Mouse (Mus musculus) olfactory bulb, adult 2 months (tissue): ENCODE results near the gene Rps3a1. TPM values are rescaled to one million over a fixed set of nuclear protein-coding genes. Genes with fewer than 3 reads are reported as not detected.
A peak's percentile ranks its signal among the peaks of the same experiment; 100 is the strongest.

Source experiments
- H3K27ac ChIP-seq: fragments of 200-500 bp; 2 replicates; pipeline ENCODE4 v1.5.1; 2012; ENCODE audit warnings: low read depth, low read length; ENCODE audit not compliant: insufficient read depth
- H3K4me1 ChIP-seq: fragments of 200-500 bp; 2 replicates; pipeline ENCODE4 v1.6.1; 2012; ENCODE audit warnings: low read length; ENCODE audit not compliant: control insufficient read depth, insufficient read depth
- H3K4me3 ChIP-seq: fragments of 200-500 bp; 2 replicates; pipeline ENCODE4 v1.5.1; 2012; ENCODE audit warnings: mild to moderate bottlenecking, low read depth, low read length, moderate library complexity; ENCODE audit not compliant: insufficient read depth
- CTCF ChIP-seq: fragments of 200-500 bp; IDR thresholded peaks from 2 replicates; pipeline ENCODE4 v1.5.1; 2012; ENCODE audit warnings: low read depth, mild to moderate bottlenecking, low read length, moderate library complexity; ENCODE audit not compliant: insufficient read depth
- POLR2A ChIP-seq: fragments of 200-500 bp; IDR thresholded peaks from 2 replicates; pipeline ENCODE4 v1.6.1; 2012; ENCODE audit warnings: mild to moderate bottlenecking, low read depth, low read length, moderate library complexity; ENCODE audit not compliant: insufficient read depth
- WGBS: fragments of 180-500 bp; shearing (Covaris S2); methylation state at CpG from one replicate; pipeline ENCODE4 v1.1.7; 2018; 5-methylcytosine and 5-hydroxymethylcytosine counted together
- polyA plus RNA-seq: library from polyadenylated mRNA; stranded (reverse); fragments of >200 nt; gene quantifications from 2 replicates; pipeline ENCODE4 v1.2.4, GENCODE M21; 2012; ENCODE audit warnings: low replicate concordance; ENCODE audit not compliant: missing spikeins, insufficient read depth, insufficient read length

Rps3a1 gene
- polyA plus RNA-seq, 1 experiment = 1,303 TPM

DNA sequence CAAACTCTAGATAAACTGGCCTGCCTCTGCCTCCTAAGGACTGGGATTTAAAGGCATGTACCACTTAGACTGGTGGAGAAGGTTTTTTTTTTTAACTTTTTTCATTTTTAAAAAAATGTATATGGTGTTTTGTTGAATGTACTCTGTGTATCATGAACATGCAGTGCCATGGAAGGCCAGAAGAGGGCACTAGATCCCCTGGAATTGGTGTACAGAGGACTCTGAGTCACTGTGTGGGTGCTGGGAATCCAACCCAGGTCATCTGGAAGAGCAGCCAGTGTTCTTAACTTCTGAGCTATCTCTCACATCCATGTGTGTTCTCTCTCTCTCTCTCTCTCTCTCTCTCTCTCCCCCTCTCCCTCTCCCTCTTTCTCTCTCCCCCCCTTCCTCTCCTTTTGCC, 20.3 kb downstream of the Rps3a1 start:
- H3K4me1 ChIP-seq = no peaks in the 10 kb centered on the region
- H3K27ac ChIP-seq = no peak overlapping the region
- H3K4me3 ChIP-seq = no peak overlapping the region
- TF ChIP-seq CTCF (no peak), POLR2A (no peak)

GRCm38 (mm10) chr3:86119237-86119932, 23.1 kb downstream of the Rps3a1 start:
- Histone ChIP-seq H3K4me1 (no peaks in the 10 kb centered on the region), H3K4me3 (no peak overlapping the region), H3K27ac (no peak overlapping the region)
- WGBS = 89% methylated on average over 16 of the region's 16 CpGs
- no peak for TF ChIP-seq CTCF
- no peak for TF ChIP-seq POLR2A

DNA sequence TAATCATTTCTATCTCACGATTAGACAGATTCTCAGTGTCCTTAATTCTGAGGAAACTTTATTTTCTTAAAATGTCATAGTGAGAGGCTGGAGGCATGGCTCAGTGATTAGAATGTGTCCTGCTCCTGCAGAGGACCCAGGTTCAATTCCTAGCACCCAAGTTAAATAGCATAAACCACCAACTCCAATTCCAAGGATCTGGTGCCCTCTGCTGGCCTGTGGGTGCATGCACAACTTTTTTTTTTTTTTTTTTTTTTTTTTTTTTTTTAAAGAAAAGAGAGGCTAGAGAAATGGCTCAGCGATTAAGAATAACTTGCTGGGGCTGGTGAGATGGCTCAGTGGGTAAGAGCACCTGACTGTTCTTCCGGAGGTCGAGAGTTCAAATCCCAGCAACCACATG, 25.6 kb downstream of the Rps3a1 start:
- no peak for TF ChIP-seq CTCF
- no peak for TF ChIP-seq POLR2A
- H3K4me3 ChIP-seq = no peak overlapping the region
- 92% methylated on average over 4 of the region's 4 CpGs for WGBS

GRCm38 (mm10) chr3:86114659-86115338, 27.7 kb downstream of the Rps3a1 start:
- Histone ChIP-seq H3K4me3 (no peak overlapping the region), H3K27ac (0 out of 2 replicates have a peak overlapping the region, but pooled peaks have one; percentile 20), H3K4me1 (0 out of 2 replicates have a peak, but pooled peaks cover 2% of the 10 kb centered on the region)
- TF ChIP-seq POLR2A (no peak), CTCF (no peak)
- 51% methylated on average over 12 of the region's 12 CpGs for WGBS

More for the DNA sequence above, 25.6 kb downstream of the Rps3a1 start:
- Histone ChIP-seq H3K4me1 (no peaks in the 10 kb centered on the region), H3K27ac (no peak overlapping the region)

DNA sequence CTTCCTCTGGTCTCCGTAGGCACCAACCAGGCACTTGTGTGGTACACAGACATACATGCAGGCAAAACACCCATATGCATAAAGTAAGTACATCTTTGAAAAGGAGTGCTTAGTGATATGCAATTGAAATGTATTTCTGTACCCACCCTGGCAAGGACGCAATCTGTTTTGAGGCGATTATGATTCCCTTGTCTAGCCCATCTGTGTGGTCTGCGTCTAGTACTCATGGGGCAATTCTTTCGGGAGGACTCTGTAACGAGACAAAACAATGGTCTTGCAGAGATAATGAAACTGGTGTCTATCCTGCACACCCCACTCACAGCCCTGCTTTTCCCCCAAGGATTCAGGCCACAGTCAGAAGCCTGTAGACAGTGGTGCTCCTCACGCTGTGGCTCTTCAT, 29.7 kb downstream of the Rps3a1 start:
- 86% methylated on average over 7 of the region's 7 CpGs for WGBS
- no peak for TF ChIP-seq POLR2A
- TF ChIP-seq CTCF = no peak
- Histone ChIP-seq H3K27ac (no peak overlapping the region), H3K4me3 (no peak overlapping the region), H3K4me1 (0 out of 2 replicates have a peak, but pooled peaks cover 2% of the 10 kb centered on the region)

GRCm38 (mm10) chr3:86110077-86110476, 32.4 kb downstream of the Rps3a1 start:
- WGBS = 57% methylated on average over 10 of the region's 10 CpGs
- Histone ChIP-seq H3K27ac (no peak overlapping the region), H3K4me1 (peaks cover 8% of the 10 kb centered on the region), H3K4me3 (no peak overlapping the region)
- TF ChIP-seq CTCF (no peak), POLR2A (no peak)

- no peak for TF ChIP-seq POLR2A
- TF ChIP-seq CTCF = no peak
- Histone ChIP-seq H3K4me3 (no peak overlapping the region), H3K27ac (no peak overlapping the region), H3K4me1 (peaks cover 8% of the 10 kb centered on the region)
- WGBS = 92% methylated on average over 7 of the region's 7 CpGs
Measured at GRCm38 (mm10) chr3:86109099-86109498, 33.4 kb downstream of the Rps3a1 start.

- WGBS = 88% methylated on average over 4 of the region's 4 CpGs
- no peak for TF ChIP-seq POLR2A
- TF ChIP-seq CTCF = no peak
- peaks cover 8% of the 10 kb centered on the region for H3K4me1 ChIP-seq
- no peak overlapping the region for H3K27ac ChIP-seq
- H3K4me3 ChIP-seq = no peak overlapping the region
Measured at GRCm38 (mm10) chr3:86108576-86108975, 33.9 kb downstream of the Rps3a1 start.

DNA sequence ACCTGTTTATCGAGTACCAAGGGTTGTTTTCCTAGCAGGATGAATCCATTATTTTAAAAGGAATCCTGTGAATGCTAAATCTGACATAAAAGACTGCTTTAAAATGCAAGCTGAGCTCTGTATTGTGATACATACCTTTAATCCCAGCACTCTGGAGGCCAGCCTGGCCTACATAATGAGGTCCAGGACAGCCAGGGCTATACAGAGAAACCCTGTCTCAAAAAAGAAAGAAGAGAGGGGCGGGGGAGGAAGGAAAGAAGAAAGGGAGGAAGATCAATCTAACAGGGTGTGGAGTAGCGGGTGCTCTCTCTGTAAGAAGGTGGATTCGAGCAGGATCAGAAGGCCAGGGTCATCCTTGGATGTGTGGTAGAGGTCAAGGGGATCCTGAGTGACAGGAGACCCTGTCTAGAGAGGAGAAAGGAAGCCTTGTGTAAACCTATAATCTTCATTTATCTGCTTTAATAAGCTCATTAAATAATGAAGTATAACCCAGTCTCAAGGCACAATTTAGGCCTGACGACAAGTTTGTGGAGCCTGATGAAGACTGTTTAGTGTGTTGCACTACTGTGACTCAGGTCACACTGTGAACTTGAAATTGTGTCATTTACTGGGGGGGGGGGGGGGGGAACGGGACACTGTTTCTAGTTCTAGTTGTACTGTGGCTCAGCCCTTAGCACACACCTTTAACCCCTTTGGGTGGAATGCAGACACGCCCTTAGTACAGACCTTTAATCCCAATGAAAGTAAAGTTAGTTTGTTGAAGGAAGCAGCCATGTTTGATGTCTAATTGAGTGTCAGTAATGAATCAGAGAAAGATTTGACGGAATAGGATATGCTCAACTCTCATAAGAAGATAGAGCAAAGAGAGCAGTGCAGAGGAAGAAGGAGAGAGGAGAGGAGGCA, 34.6 kb downstream of the Rps3a1 start:
- Histone ChIP-seq H3K27ac (no peak overlapping the region), H3K4me1 (peaks cover 8% of the 10 kb centered on the region), H3K4me3 (no peak overlapping the region)
- TF ChIP-seq CTCF = no peak
- 81% methylated on average over 8 of the region's 8 CpGs for WGBS
